Mouse (Mus musculus): ENCODE measurements around the gene Kdm1a.

- TF ChIP-seq GATA1 (IDR thresholded peaks at IDR 0.05; ENCODE audit: borderline replicate concordance, low read length) (no peak), FLI1 (IDR thresholded peaks at IDR 0.05; ENCODE audit: low read length) (no peak)
These were observed 1.0 kb downstream of the Kdm1a start for GRCm38 (mm10) chr4:136601476-136601875.
